Mouse (Mus musculus) lung, postnatal 0 days (tissue): ENCODE results near the gene Gpr4.

Experiments used
- CTCF ChIP-seq: IDR thresholded peaks from 2 replicates; pipeline ENCODE4 v1.5.1; 2016; ENCODE audit warnings: antibody characterized with exemption, mild to moderate bottlenecking
- EP300 ChIP-seq: IDR thresholded peaks from 2 replicates; pipeline ENCODE4 v1.6.1; 2016; ENCODE audit warnings: antibody characterized with exemption, mild to moderate bottlenecking, control low read depth

DNA sequence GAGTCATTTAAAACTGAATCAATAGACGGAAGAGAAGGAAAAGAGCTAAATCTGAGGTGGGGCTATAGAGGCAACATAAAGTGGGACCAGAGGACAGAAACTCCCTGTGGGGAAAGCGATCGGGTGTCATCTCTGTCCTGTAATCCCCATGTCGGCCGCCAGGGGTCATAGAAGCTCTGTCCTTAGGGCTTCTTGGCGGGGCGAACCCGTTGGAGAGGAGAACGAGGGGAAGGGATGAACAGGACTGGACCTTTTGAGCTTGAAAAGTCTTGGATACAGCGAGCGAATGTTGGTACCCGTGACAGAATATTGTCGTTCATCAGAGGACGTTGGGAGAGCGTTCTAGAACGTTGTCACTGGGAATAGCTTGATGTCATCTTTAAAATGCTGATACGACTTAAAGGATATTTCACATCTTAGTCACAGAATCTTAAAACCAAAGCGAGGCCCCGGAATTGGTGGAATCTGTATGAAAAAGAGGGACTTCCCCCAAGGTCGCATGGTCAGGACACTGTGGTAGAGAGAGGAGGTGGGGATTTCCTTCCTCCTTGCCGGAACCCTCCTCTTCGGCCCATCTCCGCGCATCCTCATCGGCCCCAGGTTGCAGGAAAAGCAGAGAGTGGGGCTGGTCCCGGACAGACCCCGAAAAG lies 33.8 kb upstream of the Gpr4 start:
- TF ChIP-seq CTCF (peak; percentile 86), EP300 (0 out of 2 replicates have a peak, but pooled peaks have one; percentile 27)
